Mouse (Mus musculus) lung, postnatal 10 days (tissue): ENCODE results near the gene Mpst.

Source experiments
- DNase-seq: peaks from one replicate; pipeline ENCODE4 v3.0.0; 2021

Mpst gene

DNA sequence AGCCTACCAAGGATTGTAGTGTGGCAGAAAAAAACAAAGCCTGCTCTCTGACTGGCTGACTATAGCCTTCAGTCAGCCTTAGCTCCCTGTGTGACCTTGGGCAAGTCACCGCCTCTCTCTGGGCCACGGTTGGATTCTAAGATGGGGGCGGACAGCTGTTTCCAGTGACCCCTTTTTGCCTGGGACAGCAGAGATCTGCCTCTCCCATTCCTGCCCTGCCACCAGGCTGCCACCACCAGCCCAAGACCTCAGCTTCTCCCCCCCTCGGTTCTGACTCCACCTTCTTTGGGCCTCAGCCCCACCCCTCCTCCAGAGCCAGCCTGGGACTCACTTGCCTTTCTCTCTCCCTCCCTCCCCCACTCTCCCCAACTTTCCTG is 31.8 kb downstream of the Mpst start:
- peak; percentile 61 for DNase-seq

DNA sequence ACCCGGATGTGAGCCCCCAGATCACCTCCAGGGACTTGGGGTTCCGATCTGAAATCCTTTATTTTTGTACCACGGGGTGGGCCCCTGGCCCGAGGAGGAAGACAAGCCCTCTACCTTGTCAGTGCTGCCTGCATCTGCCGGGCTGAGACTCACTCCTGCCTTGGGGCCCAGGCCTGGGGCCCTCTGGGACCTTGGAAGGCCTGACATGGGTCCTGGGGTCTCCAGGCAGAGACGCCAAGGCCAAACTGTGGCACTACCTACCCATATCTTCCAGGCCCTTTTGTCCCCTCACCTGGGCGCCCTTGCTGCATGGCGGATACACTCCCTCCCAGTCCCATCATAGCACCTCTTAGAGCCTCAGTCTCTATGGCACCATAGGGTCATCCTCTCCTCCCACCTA is 32.3 kb downstream of the Mpst start:
- DNase-seq: no peak

DNA sequence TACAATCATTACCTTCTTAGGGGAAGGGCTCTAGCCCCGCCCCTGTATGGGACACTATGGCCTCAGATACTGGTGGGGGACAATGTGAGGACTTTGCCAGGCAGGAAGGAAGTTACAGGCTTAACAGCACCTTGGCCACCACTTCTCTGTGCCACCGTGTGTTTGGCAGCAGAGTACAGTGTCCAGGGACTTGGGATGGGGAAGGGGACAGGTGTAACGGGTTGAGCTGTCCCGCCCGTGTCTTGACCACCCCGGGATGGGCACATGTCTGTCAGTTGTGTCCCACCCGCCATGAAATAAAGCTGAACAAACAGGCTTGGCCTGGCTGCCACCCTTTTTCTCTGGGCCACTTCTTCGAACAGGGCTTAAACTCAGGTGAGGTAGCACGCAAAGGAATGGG is 32.8 kb downstream of the Mpst start:
- DNase-seq: no peak

DNA sequence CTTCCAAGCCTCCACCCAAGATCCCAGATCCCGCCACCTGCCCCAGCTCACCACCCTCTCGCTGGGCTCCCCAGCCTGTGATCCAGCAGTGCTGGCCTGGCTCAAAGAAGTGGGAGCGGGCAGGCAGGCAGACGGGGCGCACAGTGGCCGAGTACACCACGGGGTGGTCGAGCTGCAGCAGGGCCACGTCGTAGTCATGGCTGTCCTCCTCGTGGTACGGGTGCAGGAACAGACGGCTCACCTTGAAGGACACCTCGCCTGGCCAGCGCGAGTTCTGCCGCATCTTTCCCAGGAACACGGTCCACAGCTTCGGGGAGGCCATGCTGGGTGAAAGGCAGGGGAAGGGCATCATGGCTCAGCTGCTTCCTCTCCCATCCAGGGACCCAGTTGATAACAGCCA is 36.0 kb downstream of the Mpst start:
- DNase-seq: no peak

DNA sequence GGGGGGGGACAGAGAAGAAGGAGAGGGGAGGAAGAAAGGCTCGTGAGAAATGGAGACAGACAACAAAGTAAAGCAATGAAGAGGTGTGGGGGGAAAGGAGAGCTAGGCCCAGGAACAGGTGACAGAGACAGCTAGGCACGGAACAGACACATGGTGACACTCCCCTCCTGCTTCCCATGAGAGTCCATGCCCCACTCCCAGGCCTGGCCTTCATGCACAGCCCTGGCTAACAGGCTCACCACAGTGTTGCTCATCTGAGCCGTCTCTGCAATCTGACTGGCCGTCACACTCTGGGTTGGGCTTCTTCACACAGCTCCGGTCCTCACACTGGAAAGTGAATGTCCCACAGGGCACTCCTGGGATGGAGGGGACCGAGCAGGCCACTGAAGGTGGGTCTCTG is 37.6 kb downstream of the Mpst start:
- no peak for DNase-seq

DNA sequence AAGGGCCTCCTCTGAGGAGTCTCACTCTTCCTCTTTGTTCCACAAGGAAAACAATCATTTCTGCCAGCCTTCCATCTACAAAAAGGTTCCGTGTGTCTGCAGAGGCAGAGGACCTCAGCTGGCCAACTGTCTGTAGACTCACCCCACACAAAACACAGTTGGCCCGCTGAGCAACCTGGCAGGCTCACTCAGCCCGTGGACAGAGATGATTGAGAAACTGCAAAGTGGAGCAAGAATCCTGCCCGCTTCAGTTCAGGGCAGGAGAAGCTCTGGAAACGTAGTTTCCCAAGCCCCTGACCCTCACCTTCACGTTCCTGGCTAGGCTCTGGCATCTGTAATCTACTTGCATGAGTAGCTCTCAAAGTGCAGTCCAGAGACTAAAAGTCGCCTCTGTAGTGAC is 40.9 kb downstream of the Mpst start:
- DNase-seq: peak; percentile 43

DNA sequence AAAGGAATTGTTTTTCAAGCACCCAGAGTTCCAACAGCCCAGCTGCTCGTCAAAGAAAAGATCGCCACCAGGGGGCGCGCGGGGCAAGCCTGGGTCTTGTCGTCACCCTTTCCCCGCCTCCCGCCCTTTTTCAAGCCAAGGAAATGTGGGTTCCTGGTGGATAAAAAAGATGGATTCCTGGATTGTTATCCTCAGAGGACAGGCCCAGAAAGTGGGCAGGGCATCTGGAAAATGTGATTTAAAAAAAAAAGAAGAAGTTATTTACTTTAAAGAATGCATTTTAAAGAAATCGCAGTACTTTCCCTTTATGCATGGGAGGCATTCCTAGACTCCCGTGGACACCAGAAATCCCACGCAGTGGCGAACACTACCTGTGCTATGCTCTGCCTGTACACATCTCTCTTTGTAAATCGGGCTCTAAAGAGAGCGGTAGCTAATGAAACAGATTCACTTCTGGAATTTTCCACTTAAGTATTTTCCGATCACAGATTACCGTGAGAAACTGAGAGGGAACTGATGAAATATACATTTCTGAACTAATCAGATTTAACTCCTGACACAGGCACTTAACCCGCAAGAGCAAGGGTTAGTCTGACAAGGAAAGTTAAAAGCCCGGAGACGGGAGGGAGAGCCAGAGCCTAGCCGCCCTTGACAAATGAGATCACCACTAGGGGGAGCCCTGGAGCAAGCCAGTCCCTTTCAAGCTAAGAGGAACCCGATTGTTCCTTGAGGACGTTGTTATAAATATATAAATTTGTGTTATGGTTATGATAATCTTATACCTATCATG is 41.7 kb downstream of the Mpst start:
- peak; percentile 98 for DNase-seq

DNA sequence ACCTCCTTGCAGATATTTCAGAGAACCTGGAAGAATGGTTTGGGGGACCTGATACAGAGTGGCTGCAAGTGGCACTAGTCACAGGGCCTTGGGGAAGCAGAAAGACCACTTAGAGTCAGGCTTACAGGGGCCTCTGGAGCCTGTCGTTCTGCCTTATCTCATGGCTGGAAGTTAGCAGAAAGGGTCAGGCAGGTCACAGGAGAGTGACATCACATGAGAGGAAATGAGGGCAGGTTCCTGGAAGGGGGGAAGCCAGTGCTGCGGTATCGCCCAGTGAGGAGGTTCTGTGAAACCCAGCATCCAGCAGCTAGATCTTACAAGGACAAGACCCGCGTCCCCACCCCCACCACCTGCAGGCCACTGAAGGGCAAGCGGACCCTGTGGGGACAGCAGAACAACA is 42.9 kb downstream of the Mpst start:
- no peak for DNase-seq

DNA sequence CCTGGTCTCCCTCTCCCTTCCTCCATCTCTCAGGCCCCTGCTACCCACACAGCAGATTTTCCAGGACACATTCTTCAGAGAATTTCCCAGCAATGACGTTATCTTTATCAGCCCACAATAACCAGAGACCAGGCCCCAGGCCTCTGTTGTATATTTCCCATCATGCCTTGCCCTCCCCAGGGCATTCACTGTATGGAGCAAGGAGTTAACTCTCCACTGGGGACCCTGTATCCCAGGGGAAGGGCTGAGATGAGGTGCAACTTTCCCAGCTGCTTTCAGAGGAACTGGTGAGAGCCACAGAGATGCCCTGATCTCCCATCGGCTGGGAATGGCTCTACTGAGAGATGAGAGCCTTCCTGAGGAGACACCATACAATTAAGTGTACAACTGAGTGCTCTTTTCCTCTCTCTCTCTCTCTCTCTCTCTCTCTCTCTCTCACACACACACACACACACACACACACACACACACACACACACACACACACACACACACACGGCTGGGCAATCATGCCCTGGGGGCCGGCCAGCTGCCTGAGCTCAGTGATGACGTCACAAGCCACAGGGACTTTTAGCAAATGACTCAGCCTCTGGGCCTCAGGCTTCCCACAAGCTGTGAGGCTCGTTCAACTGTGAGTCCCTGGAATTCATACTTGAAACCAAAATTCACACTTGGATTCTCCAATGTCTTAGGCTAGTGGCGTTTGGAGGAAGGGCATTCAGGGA is 43.6 kb downstream of the Mpst start:
- peak; percentile 77 for DNase-seq

DNA sequence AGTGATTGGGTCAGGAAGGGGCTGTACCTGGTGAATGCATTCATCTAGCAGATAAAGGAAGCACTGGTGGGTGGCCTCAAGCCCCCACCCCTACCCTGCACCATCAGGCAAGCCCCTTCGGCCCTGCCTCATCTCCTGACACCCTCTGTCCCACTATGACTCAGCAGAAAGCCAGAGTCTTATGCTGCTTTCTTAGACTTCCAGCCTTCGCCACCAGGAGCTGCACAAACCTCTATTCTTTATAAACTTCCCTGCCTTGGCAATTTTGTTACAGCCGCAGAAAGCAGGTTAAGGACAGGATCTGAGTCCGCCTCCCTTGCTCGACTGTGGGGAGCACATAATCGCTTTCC is 44.2 kb downstream of the Mpst start:
- DNase-seq: no peak

DNA sequence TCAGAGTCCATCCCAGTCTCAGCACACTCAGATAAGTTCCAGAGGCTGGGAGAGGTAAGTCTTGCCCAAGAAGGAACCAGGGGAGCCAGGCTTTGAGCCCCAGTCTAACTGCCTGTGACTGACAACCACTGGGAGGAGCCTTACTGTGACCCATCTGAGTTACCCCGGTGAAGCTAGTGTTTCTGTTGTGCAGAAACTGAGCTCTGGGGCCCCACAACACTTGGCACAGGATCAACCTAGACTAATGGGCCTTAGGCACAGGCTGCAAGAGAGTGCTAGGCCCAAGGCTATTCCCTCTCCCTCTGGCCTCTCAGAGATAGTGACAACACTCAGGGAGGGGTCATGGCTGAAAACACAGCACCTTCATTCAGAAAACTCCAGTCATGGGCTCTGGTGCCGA is 45.0 kb downstream of the Mpst start:
- DNase-seq: no peak

DNA sequence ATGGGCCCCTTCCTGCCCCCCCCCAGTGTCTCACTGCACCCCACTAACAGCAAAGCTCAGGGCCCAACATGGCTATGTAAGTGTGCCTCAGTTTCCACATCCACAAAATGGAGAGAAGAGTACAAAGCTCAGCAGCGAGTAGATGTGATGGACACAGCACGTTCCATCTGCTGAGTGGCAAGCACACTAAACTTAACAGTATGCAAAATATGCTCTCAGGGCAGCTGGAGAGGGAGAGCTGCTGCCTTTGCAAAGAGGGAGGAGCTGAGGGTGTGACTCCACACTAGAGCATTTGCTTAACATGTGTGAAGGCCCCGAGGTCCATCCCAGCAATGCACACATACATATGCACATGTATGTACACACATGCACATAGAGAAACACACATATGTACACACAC is 46.7 kb downstream of the Mpst start:
- no peak for DNase-seq

DNA sequence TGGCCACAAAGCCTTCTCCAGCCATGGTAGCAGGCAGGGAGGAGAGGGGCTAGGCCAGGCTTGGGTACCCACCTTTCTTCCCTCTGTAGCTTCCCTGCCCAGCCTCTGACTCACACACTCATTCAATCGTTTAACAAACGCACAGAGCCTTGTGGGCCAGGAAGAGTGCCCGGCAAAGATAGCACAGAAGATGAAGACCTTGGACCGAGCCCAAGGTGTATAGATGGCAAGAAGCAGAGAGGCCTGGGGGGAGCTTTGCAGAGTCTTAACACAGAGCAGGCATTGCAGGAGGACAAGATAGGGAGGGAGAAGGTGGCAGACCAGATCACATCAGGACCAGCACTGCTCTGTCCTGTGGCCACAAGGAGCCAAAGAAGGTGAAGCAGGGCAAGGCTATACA is 49.0 kb downstream of the Mpst start:
- DNase-seq: no peak

DNA sequence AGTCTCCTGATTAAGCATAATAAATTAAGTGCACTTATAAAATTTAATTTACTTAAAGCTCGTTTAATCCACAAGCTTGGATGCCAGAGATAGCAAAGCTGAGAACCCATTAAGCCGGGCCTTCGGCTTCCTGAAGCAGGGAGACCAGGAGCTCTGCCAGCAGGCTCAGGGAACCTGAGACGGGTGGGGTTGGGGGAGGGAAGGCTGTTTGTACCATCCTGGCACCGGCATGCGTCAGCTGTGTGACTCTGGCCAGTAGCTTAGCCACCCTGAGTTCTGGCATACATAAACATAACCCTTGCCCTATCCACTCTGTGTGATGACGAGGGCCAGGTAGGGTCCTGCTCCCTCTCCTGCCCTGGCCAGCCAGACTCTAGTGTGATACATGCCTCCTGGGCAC is 49.8 kb downstream of the Mpst start:
- no peak for DNase-seq

DNA sequence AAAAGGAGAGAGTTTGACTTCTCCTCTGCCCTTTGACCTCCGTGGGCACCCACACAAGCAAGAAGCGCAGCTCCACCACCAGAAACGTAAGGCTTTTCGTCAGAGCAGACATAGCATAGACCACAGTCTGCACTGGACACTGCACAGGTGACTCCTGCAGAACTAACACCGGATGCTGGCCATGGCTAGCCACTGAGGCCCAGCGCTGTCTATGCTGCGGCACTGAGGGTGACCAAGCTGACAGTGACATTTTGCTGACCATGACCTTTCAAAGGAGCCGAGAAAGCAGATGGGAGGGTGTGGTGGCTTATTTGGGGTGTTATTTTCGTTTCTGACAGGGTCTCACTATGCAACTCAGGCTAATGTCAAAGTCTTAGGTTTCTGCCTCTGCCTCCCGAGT is 51.0 kb downstream of the Mpst start:
- DNase-seq: no peak

DNA sequence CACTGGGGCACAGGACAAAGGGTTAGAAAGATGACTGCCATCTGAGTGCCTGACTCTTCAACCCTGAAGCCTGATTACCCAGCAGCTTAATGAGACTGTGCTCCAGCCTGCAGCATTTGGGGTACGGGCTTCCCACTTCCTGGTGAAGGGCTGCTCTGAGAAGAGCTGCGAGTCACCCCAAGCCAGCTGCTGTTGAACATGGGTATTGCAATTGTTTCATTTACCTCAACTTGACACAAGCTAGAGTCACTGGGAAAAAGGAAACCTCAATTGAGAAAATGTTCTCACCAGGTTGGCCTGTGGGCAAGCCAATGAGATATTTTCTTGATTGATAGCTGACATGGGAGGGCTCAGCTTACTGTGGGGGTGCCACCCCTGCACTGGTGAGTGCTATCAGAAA is 56.8 kb downstream of the Mpst start:
- DNase-seq: no peak
